Mouse (Mus musculus) CH12F3 (cell line): ENCODE measurements around the gene Sass6.
"Not testable (repeated sequence)": the region's sequence is repeated elsewhere in the genome, so short reads cannot be mapped to it uniquely, and the experiment has no call there.

Source experiments
- in situ Hi-C: fragments of 300-500 bp; cut with MboI; formaldehyde crosslinking; loops from 2 replicates; pipeline ENCODE4 v1.14.3; 2020; ENCODE audit warnings: low sequenced_read_pairs

Gene Sass6

DNA sequence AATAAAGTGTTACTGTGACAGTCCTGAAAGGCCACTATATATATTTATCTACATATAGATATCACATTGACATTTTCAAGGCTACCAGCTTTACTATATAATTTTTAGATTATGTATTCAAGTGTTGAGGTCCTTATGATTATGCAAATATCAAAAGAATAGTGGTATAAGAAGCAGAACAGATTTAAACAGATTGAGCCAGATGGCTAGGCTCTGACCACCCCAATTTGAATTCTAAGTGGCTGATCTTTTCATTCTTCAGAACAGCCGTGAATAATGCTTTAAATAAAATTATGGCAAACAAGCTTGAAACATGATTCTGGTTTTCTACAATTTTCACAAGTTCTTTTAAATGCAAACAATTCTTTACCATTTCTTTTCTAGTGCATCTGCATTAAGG is 36.7 kb downstream of the Sass6 start:
- in situ Hi-C loops, result no loop called here

DNA sequence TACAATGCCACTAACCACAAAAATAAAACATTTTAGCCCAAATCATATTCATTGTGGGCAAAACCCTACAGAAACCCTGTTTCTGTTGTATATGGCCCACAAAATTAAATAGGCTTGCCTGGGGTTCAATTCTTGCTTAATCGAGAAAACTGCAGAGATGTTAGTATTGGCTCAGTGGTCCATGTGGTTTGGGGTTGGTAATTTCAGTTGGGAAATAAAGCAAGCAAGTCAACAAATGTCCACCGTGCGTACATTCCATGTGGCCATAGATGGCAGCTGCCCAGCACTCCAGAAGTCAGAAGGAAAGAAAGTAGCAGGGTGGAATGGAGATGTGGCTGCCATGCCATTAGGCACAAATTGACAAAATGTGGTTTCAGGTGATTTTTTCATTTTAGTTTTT is 38.2 kb downstream of the Sass6 start:
- in situ Hi-C loops, result no loop called here

- in situ Hi-C loops, result no loop called here
These were observed 39.3 kb downstream of the Sass6 start for GRCm38 (mm10) chr3:116634091-116634490.

- in situ Hi-C loops, result no loop called here
These were observed 40.1 kb downstream of the Sass6 start for GRCm38 (mm10) chr3:116634853-116635252.

DNA sequence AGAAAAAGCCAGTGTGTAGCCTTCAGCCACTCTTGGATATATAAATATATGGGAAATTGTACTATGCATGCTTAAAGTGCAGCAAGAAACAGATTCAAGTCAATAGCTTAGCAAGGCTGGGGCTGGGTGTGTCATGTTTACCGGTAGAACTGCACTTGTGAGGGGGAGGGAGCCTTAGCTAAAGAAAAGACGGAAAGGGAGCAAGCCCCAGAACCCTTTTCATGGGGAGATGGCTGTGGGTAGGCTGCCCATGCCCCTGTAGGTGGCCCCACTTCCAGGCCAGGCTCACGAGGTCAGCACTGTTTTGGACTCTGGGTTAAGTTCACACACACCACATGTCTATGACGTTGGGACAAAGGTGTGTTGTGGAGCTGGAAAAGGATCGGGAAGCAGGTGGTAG is 41.0 kb downstream of the Sass6 start:
- in situ Hi-C loops, result no loop called here

DNA sequence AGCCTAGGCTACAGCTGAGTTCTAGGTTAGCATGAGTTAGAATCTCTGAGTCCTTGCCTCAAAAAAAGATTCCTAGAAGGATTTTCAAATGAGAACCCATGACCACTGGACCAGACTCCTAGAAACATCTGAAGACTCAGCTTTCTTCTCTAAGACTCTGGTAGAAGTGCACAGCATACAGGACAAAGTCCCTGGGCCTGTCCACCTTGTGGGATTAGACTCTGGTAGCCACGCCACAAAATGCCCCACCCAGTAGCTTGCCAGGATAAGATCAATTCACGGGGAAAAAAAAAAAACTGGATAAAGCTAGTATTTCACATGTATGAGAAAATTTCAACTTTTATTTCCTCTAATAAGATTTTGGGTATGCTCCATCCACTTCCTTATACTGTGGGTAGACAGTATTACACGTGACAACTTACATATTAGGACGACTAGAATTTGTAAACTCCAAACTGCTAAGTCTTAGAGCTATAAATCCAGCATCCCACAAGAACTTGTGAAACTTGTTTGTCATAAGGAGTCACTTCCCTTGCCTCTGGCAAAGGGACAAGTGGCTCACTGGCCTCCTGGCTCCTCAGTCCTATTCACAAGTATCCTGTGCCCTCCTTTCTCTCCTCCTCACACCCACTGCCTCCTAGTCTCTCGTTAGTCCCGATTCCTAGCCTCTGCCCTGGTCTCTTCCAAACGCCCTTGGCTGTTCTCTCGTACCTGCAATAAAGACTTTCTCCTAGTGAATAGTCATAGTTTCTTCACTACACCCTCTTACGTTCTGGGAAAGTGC is 43.1 kb downstream of the Sass6 start:
- in situ Hi-C loops, result no loop called here

GRCm38 (mm10) chr3:116638572-116638971 is 43.8 kb downstream of the Sass6 start:
- in situ Hi-C loops, result no loop called here

DNA sequence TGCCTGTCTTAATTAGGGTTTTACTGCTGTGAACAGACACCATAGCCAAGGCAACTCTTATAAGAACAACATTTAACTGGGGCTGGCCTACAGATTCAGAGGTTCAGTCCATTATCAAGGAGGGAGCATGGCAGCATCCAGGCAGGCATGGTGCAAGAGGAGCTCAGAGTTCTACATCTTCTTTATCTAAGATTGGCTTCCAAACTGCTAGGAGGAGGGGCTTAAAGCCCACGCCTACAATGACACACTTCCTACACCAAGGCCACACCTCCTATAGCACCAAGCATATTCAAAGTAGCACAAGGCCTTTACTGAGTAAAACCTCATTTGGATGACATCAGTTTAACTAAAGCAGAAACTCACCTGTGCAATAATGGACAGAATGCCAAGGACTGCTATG is 45.2 kb downstream of the Sass6 start:
- in situ Hi-C loops, result no loop called here

DNA sequence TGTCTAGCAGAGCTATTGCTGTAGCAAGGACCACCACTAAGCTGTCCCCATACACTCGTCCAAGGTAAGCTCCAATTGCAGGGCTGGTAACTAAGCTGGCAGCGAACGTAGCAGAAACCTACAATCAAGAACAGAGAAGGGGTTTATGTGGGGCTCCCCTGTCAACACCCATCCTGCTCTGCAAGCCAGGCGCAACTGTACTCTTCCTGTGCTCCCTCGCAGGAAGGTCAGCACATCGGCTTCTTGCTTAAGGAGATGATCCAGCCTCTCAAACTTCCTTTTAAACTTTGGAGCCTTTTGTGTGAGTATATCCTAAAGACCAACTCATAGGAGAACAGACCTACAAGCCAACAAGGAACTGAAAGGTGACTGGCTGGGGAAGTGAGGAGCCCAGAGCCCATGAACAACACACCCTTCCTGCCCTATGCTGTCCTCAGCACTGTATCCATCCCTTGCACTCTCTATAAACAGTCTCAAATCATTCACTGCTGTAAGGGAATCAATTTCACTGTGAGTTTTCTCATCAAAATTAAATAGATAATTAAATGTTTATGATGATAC is 47.1 kb downstream of the Sass6 start:
- in situ Hi-C loops, result no loop called here

GRCm38 (mm10) chr3:116642373-116642772 is 47.6 kb downstream of the Sass6 start:
- in situ Hi-C loops, result no loop called here

DNA sequence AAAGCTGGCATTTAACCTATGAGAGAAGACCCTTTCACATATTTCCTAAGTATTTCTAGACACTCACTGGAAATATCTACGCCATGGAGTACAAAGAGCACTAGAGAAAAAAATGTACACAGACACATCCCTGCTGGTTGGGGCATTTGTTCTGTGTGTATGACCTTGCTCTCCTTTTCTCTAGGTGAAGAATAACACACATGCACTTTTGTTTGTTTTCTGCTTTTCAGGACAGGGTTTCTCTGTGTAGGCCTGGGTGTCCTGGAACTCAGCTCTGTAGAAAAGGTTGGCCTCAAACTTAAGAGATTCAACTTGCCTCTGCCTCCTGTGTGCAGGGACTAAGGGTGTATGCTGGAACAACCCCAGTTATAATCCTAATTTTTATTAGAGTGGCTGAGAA is 51.6 kb downstream of the Sass6 start:
- in situ Hi-C loops, result no loop called here

DNA sequence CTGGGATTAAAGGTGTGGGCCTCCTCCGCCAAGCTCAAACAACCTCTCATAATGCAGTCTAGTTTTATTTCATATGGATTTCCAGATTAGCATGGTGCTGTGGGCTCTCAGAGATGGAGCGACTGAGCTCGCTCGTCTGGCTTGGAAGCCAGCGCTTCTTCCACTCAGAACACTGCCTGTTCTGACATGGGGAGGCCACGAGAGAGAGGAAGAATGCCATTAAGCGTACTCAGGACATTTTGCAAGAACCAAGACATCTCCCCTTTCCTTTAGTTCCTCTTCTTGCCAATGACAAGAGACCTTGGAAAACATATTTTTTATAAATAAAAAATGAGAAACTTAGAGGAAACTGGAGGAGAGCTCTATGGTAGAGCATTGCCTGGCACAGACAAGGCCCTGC is 54.0 kb downstream of the Sass6 start:
- in situ Hi-C loops, result no loop called here

- in situ Hi-C loops, result no loop called here
These were observed 55.9 kb downstream of the Sass6 start for GRCm38 (mm10) chr3:116650698-116651097.

DNA sequence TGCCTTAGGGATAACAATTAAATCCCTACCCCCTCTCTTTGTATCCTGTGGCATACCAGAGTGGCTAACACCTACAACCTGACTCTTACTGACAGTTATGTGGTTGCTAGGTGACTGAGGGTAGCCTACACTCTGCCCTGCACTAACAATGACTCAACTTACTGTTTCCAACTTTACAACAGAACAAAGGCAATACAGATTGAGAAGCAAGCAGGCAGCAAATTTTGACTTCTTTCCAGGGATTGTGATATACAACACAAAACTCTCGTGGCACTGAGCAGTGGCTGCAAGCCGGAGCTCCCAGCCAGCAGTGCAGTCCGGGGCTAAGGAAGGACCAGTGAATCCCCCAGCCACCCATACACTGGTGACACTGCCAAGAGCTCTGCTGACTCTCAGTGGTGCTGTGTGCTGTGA is 57.3 kb downstream of the Sass6 start:
- in situ Hi-C loops, result no loop called here

DNA sequence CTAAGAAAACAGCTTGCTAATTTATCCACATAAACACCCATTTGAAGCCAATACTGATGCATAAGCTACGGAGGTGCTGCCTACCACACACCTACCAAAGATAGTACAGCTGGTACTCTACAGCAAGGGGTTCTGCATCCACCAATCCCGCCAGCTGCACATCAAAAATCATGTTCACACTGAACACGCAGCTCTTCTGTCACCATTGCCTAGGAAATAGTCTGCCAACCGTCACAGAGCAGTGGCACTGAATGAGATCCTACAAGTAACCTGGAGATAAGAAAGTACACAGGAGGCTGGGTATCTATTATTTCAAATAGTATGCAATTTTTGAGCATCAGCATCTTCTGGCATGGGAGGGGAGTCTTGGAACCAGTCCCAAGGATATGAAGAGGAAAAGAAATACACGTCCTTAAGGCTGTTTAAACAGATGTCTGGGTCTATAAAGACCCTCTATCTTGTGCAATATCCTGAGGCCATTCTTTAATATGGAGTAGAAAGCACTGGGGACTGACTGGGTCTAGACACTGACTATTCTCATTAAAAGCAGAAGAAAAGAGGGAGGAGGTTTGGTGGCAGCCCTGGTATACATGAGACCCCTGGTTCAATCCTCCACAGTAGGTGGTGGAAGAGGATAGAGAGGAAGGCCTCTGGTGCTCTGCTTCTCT is 58.6 kb downstream of the Sass6 start:
- in situ Hi-C loops, result no loop called here

GRCm38 (mm10) chr3:116654051-116654450 is 59.3 kb downstream of the Sass6 start:
- in situ Hi-C loops, result not testable (repeated sequence)

DNA sequence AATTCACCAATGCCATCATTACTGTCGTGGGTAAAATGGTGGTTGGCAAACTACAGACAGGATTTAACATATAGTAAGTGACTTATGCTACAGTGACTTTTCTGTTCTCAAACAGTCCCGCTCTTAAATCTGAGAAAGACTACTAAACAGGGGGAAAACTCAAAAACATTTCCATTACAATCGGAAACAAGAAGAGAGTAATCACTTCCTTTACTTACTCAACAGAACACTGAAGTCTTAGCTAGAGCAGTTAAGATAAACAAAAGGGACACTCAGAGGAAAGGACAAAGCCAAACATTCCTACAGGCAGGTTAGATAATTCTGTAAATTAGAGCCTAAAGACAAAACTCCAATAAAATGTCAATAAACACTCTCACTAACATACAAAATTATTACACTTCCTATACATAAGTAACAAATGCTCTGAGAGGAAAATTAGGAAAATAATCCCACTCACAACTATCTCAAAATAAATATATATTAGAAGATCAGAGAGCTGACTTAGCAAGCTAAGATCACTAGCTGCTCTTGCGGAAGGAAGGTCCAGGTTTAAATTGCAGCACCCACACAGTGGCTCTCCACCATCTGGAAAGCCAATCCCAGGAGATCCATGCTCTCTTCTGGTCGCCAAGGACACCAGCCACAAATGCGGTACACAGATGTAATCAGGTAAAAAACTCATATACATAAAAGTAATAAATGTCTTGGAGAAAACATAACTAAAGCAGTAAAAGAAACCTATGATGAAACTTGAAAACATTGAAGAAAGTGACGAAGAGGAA is 61.6 kb downstream of the Sass6 start:
- in situ Hi-C loops, result no loop called here

- in situ Hi-C loops, result no loop called here
These were observed 64.3 kb downstream of the Sass6 start for GRCm38 (mm10) chr3:116658928-116659565.

DNA sequence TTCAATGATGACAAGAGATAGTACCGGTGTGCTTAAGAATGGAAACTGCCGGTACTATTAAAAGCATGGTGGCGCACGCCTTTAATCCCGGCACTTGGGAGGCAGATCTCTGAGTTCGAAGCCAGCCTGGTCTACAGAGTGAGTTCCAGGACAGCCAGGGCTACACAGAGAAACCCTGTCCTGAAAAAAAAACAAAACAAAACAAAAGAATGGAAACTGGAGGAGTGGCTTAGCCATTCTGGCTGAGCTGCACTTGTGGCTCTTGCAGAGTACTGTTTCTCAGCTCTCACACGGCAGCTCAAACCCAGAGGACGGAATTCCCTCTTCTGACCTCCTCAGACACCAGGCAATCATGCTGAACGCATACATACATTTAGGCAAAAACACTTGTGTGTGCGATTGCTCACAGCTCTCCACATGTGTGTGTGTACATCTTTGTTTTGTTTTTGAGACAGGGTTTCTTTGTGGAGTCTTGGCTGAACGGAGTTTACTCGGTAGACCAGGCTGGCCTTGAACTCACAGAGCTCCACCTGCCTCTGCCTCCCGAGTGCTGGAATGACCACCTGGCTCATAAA is 65.2 kb downstream of the Sass6 start:
- in situ Hi-C loops, result no loop called here

DNA sequence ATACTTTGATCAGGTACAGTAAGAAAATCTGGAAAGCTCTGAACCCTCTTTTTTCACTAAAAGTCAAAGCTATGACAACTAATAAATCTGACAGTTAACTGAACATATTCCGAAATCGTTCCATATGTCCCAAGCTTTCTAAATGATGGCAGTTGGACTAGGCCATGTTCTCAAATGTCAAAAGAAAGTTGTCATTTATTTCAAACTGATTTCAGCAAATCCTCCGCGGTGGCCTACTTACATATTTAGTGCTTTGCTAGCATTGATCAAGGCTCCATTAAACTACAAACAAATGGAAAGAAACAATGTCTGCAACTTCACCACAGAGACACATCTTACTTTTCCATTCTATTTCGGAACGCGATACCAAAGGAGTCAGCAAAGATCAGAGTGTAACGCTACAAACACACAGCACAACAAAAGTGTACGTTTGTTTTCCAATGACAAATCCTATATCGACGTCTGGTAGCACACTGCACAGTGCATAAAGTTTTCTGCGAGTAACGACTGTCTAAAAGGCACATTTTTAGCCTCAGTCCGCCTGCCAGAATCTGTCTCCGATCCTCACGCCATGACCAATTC is 66.6 kb downstream of the Sass6 start:
- in situ Hi-C loops, result no loop called here
